Mouse (Mus musculus) liver, embryonic 16.5 days (tissue): ENCODE data around the gene Ncmap. TPM values are rescaled to one million over a fixed set of nuclear protein-coding genes. Genes with fewer than 3 reads are reported as not detected.

Experiments
- ATAC-seq: fragments of 200-750 bp; cut with Nextera tagmentation; 2 replicates; pipeline ENCODE4 v1.8.0; 2017; ENCODE audit warnings: low read depth, mild to moderate bottlenecking, moderate number of reproducible peaks, moderate library complexity
- H3K27ac ChIP-seq: fragments of 300-500 bp; sonication (generic); 2 replicates; pipeline ENCODE4 v1.5.1; 2014; ENCODE audit warnings: mild to moderate bottlenecking, low read length
- H3K27me3 ChIP-seq: fragments of 300-500 bp; sonication (generic); 2 replicates; pipeline ENCODE4 v1.6.1; 2014; ENCODE audit warnings: low read depth, low read length, mixed read lengths; ENCODE audit not compliant: control insufficient read depth, insufficient read depth
- H3K36me3 ChIP-seq: fragments of 300-500 bp; sonication (generic); 2 replicates; pipeline ENCODE4 v1.6.1; 2014; ENCODE audit warnings: mild to moderate bottlenecking; ENCODE audit not compliant: control insufficient read depth, insufficient read depth
- H3K4me1 ChIP-seq: fragments of 300-500 bp; sonication (generic); 2 replicates; pipeline ENCODE4 v1.6.1; 2014; ENCODE audit warnings: low read depth, low read length, mixed read lengths; ENCODE audit not compliant: control insufficient read depth
- H3K4me2 ChIP-seq: fragments of 300-500 bp; sonication (generic); 2 replicates; pipeline ENCODE4 v1.6.1; 2014; ENCODE audit warnings: low read depth, low read length, mixed read lengths
- H3K4me3 ChIP-seq: fragments of 300-500 bp; sonication (generic); 2 replicates; pipeline ENCODE4 v1.5.1; 2014; ENCODE audit warnings: low read depth, mild to moderate bottlenecking, low read length
- H3K9ac ChIP-seq: fragments of 300-500 bp; sonication (generic); 2 replicates; pipeline ENCODE4 v1.6.1; 2014; ENCODE audit warnings: low read depth, low read length
- H3K9me3 ChIP-seq: fragments of 300-500 bp; sonication (generic); replicated peaks from 2 replicates; pipeline ENCODE4 v1.6.1; 2016; ENCODE audit warnings: low read length; ENCODE audit not compliant: control insufficient read depth
- WGBS: fragments of 180-500 bp; shearing (Covaris S2); extraction: QIAGEN DNeasy Blood & Tissue Kit; methylation state at CpG from one replicate; pipeline ENCODE4 v1.1.7; 2014; ENCODE audit not compliant: insufficient replicate concordance; 5-methylcytosine and 5-hydroxymethylcytosine counted together
- polyA plus RNA-seq: library from polyadenylated mRNA; unstranded; fragments of >200 nt; fragmentation: Nextera tagmentation; extraction: Ambion mirVana; gene quantifications from 2 replicates; pipeline ENCODE4 v1.2.1, GENCODE M21; 2015

Gene Ncmap
- polyA plus RNA-seq, 1 experiment from 2014 or later, result 0.19 TPM

DNA sequence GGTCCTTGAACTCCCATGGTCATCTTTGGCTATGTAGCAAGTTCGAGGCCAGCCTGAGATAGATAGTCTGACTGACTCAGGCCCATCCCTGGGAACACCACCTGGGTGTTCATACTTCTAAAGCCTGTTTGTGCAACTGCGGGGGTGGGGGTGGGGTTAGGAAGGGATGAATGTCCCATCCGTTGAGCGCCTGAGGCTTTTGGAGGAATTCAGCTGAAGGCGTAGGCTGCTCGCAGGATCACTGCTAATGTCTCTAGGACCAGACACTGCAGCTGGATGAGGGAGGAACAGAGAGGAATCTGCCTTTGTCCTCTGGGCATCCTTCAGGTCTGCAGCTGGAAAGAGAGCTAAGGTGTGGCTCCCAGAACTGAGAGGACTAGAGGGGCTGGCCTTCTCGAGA lies 3.4 kb downstream of the Ncmap start:
- Histone ChIP-seq H3K4me2 (no peak overlapping the region), H3K4me3 (no peak overlapping the region), H3K4me1 (peaks cover 7% of the 10 kb centered on the region; the same call in 1 of the 2 replicates), H3K36me3 (no peaks in the 10 kb centered on the region), H3K9me3 (peaks cover 2% of the 10 kb centered on the region; the same call in 1 of the 2 replicates), H3K27me3 (peaks cover 45% of the 10 kb centered on the region), H3K9ac (no peak overlapping the region), H3K27ac (no peak overlapping the region)
- ATAC-seq, result no peak
- 68% methylated on average over 7 of the region's 7 CpGs for WGBS

DNA sequence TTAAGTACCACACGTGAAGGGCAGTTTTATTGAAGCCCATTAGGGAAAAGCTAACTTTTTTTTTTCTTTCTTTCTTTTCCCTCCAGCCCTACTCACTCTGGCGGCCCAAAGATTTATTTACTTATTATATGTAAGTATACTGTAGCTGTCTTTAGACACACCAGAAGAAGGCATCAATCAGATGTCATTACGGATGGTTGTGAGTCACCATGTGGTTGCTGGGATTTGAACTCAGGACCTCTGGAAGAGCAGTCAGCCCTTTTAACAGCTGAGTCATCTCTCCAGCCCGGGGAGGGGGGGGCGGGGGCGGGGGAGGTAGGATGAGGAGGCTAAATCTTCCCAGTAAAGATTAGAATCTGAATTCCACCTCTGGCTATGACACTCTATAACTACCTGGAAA lies 4.6 kb downstream of the Ncmap start:
- H3K4me1 ChIP-seq, result peaks cover 7% of the 10 kb centered on the region; the same call in 1 of the 2 replicates
- no peaks in the 10 kb centered on the region for H3K36me3 ChIP-seq
- H3K27me3 ChIP-seq, result peaks cover 32% of the 10 kb centered on the region
- ATAC-seq, result no peak
- no peak overlapping the region for H3K9ac ChIP-seq
- no peak overlapping the region for H3K27ac ChIP-seq
- no peak overlapping the region for H3K4me2 ChIP-seq
- H3K4me3 ChIP-seq, result no peak overlapping the region
- WGBS, result 53% methylated on average over 6 of the region's 6 CpGs
- H3K9me3 ChIP-seq, result peaks cover 2% of the 10 kb centered on the region; the same call in 1 of the 2 replicates

DNA sequence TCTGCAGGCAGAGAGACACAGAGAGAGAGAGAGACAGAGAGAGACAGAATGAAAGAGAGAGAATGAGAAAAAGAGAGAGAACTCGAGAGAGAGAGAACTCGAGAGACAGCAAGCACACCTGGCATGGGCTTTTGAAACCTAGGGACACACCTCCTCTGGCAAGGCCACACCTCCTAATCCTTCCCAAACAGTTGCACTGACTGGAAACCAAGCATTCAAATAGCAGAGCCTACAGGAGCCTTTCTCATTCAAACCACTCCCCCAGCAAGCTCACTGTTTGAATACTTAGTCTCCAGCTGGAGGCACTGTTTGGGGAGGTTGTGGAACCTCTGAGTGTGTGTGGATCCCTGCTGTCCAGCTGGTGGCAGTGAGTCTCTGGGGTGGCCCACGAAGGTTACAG lies 5.2 kb downstream of the Ncmap start:
- Histone ChIP-seq H3K36me3 (no peaks in the 10 kb centered on the region), H3K4me1 (peaks cover 2% of the 10 kb centered on the region; the same call in 1 of the 2 replicates), H3K4me2 (no peak overlapping the region), H3K27ac (no peak overlapping the region), H3K9me3 (peaks cover 2% of the 10 kb centered on the region; the same call in 1 of the 2 replicates), H3K27me3 (peaks cover 26% of the 10 kb centered on the region), H3K4me3 (no peak overlapping the region), H3K9ac (no peak overlapping the region)
- WGBS, result 59% methylated on average over 3 of the region's 3 CpGs
- ATAC-seq, result no peak

DNA sequence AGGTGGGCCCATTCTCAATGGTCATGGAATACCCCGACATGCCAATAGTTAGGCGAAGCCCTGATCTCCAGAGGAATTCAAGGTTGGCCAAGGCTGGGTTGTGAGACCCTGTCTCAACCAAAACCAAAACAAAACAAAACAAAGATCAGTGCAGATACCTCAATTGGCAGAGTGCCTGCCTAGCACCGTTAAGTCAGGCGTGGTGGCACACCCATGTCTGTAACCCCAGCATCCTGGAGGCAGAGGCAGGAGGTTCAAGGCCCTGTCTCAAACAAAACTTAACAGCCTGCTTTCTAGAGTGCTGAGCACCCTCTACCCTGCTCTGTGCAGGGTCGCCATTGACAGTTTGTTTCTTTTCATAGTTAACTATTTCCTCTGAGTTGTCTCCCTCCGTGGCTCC lies 7.0 kb downstream of the Ncmap start:
- H3K4me2 ChIP-seq, result no peak overlapping the region
- no peak overlapping the region for H3K27ac ChIP-seq
- no peaks in the 10 kb centered on the region for H3K36me3 ChIP-seq
- H3K9me3 ChIP-seq, result 0 out of 2 replicates have a peak, but pooled peaks cover 2% of the 10 kb centered on the region
- ATAC-seq, result no peak
- WGBS, result 40% methylated on average over 6 of the region's 6 CpGs
- peaks cover 8% of the 10 kb centered on the region; the same call in 1 of the 2 replicates for H3K27me3 ChIP-seq
- no peak overlapping the region for H3K4me3 ChIP-seq
- H3K4me1 ChIP-seq, result no peaks in the 10 kb centered on the region
- no peak overlapping the region for H3K9ac ChIP-seq

DNA sequence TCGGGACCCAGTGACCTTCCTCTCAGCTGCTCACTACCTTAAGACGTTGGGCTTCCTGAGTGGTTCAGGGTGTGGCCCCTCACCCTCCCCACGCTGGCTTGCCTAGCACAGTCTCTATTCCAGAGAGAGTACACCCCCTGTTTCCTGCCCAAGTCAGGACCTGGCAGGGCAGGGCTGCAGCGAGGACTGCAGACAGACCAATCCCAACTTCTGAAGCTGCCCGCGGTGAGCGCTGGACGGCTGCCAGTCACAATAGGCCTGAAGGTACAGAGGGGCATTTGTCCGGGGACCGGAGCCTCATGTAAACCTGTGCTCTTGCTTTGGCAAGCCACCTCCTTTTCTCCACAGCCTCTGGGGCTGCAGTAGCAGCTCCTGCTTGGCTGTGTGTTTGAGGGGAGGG lies 12.4 kb downstream of the Ncmap start:
- no peak overlapping the region for H3K9ac ChIP-seq
- no peaks in the 10 kb centered on the region for H3K9me3 ChIP-seq
- H3K4me2 ChIP-seq, result no peak overlapping the region
- H3K27me3 ChIP-seq, result no peaks in the 10 kb centered on the region; the same call in 1 of the 2 replicates
- no peak overlapping the region for H3K27ac ChIP-seq
- WGBS, result 55% methylated on average over 10 of the region's 10 CpGs
- no peak overlapping the region for H3K4me3 ChIP-seq
- ATAC-seq, result no peak
- no peaks in the 10 kb centered on the region for H3K36me3 ChIP-seq
- H3K4me1 ChIP-seq, result no peaks in the 10 kb centered on the region

DNA sequence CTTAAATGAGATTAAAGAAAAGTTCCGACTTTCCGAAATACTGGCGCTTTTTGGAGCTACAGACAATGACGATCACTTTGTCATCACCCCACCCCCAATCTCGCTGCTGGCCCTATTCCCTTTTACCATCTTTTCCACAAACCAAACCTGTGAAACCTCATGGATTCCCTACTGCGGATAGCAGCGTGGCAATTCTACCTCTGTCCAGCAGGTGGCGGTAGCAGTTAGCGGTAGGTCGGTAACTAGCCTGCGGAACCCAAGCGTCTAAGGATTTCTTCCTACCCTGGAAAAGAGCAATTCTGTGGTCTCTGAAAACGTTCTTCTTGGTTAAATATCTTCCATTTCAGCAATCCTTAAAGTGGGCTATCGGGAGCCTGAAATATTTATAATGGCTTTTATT lies 15.7 kb downstream of the Ncmap start:
- no peak overlapping the region for H3K4me2 ChIP-seq
- H3K4me3 ChIP-seq, result no peak overlapping the region
- no peak for ATAC-seq
- no peaks in the 10 kb centered on the region; the same call in 1 of the 2 replicates for H3K27me3 ChIP-seq
- WGBS, result 2% methylated on average over 14 of the region's 14 CpGs
- no peaks in the 10 kb centered on the region for H3K4me1 ChIP-seq
- no peak overlapping the region for H3K9ac ChIP-seq
- H3K9me3 ChIP-seq, result no peaks in the 10 kb centered on the region
- H3K27ac ChIP-seq, result no peak overlapping the region
- H3K36me3 ChIP-seq, result no peaks in the 10 kb centered on the region

DNA sequence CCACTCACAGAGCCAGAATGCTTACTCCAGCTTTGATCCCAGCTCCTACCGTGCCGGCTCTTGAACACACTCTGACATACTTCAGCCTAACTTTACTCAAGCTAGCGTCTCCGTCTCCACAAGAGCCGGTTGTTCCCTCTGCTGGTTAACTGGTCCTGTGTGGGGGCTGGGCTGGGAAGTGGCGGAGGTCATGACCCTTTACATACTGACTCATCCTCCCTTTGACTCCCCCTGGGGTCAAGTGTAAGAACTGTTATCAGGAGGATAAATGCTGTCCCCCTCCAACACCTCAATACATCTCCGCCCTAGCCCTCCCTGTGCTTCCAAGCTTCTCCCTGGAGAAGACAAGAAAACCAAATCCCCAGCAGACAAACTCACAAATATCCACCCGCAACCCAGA lies 16.7 kb downstream of the Ncmap start:
- no peaks in the 10 kb centered on the region for H3K4me1 ChIP-seq
- no peaks in the 10 kb centered on the region; the same call in 1 of the 2 replicates for H3K27me3 ChIP-seq
- no peak overlapping the region for H3K9ac ChIP-seq
- H3K4me3 ChIP-seq, result no peak overlapping the region
- H3K9me3 ChIP-seq, result no peaks in the 10 kb centered on the region
- no peak for ATAC-seq
- no peak overlapping the region for H3K4me2 ChIP-seq
- H3K27ac ChIP-seq, result no peak overlapping the region
- WGBS, result 41% methylated on average over 8 of the region's 8 CpGs
- H3K36me3 ChIP-seq, result no peaks in the 10 kb centered on the region

DNA sequence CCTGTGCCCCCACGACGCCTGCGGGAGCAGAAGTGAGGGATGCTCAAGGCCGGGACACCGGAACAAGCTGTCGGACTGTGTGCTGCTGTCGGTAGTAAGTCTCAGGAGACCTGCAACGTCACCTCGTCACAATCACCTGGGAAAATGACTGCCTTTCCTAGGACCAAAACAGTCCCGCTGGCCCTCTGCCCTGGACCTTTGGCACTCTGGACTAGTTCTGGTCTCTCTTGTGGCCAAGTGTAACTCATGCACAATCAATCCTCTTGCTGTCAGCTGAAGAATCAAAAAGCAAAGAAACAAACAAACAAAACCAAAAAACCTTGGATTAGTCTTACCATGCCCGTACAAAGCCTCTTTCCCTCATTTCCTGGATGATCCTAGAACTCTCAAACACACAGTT lies 20.8 kb downstream of the Ncmap start:
- no peak for ATAC-seq
- WGBS, result 77% methylated on average over 11 of the region's 11 CpGs
- H3K9ac ChIP-seq, result no peak overlapping the region
- no peaks in the 10 kb centered on the region for H3K9me3 ChIP-seq
- no peak overlapping the region for H3K4me2 ChIP-seq
- no peak overlapping the region for H3K27ac ChIP-seq
- H3K4me1 ChIP-seq, result no peaks in the 10 kb centered on the region
- H3K27me3 ChIP-seq, result no peaks in the 10 kb centered on the region; the same call in 1 of the 2 replicates
- H3K4me3 ChIP-seq, result no peak overlapping the region
- no peaks in the 10 kb centered on the region for H3K36me3 ChIP-seq

DNA sequence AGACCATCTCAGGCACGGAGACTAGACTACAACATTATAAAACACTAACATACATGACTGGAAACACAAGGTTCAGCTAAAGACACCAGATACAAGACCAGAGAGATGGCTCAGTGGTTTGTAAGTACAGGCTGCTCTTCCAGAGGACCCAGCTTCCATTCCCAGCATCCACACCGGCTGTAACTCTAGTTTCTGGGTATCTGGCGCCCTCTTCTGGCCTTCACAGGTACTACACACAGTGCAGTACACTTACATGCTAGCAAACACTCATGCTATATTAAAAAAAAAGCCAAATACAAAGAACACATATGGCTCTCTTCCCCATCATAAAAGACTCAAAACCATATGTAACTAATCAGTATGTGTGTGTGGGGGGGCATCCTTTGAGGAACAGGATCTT lies 22.6 kb downstream of the Ncmap start:
- Histone ChIP-seq H3K36me3 (no peaks in the 10 kb centered on the region), H3K9me3 (no peaks in the 10 kb centered on the region), H3K27ac (no peak overlapping the region), H3K4me2 (no peak overlapping the region), H3K4me1 (no peaks in the 10 kb centered on the region), H3K9ac (no peak overlapping the region), H3K27me3 (no peaks in the 10 kb centered on the region), H3K4me3 (no peak overlapping the region)
- ATAC-seq, result no peak
- WGBS, result 67% methylated on average over 3 of the region's 3 CpGs
